Mouse (Mus musculus) hindbrain, embryonic 13.5 days (tissue): ENCODE results near the gene Krt80. TPM values are rescaled to one million over a fixed set of nuclear protein-coding genes. Genes with fewer than 3 reads are reported as not detected.
"Not testable (repeated sequence)": the region's sequence is repeated elsewhere in the genome, so short reads cannot be mapped to it uniquely, and the experiment has no call there.

Experiments
- ATAC-seq: fragments of 200-750 bp; cut with Nextera tagmentation; 2 replicates; pipeline ENCODE4 v1.8.0; 2017; ENCODE audit warnings: moderate TSS enrichment; ENCODE audit not compliant: low FRiP score
- H3K27ac ChIP-seq: fragments of 300-500 bp; sonication (generic); 2 replicates; pipeline ENCODE4 v1.5.1; 2015; ENCODE audit warnings: inconsistent platforms, mild to moderate bottlenecking, moderate library complexity
- H3K27me3 ChIP-seq: fragments of 300-500 bp; sonication (generic); 2 replicates; pipeline ENCODE4 v1.6.1; 2015; ENCODE audit warnings: mild to moderate bottlenecking, inconsistent platforms
- H3K36me3 ChIP-seq: fragments of 300-500 bp; sonication (generic); 2 replicates; pipeline ENCODE4 v1.6.1; 2015; ENCODE audit warnings: mild to moderate bottlenecking, inconsistent platforms
- H3K4me1 ChIP-seq: fragments of 300-500 bp; sonication (generic); replicated peaks from 2 replicates; pipeline ENCODE4 v1.6.1; 2015; ENCODE audit warnings: inconsistent platforms
- H3K4me2 ChIP-seq: fragments of 300-500 bp; sonication (generic); 2 replicates; pipeline ENCODE4 v1.6.1; 2015; ENCODE audit warnings: inconsistent platforms, mild to moderate bottlenecking, moderate library complexity
- H3K4me3 ChIP-seq: fragments of 300-500 bp; sonication (generic); 2 replicates; pipeline ENCODE4 v1.5.1; 2015; ENCODE audit warnings: mild to moderate bottlenecking, inconsistent platforms
- H3K9ac ChIP-seq: fragments of 300-500 bp; sonication (generic); 2 replicates; pipeline ENCODE4 v1.6.1; 2015; ENCODE audit warnings: mild to moderate bottlenecking, inconsistent platforms
- H3K9me3 ChIP-seq: fragments of 300-500 bp; sonication (generic); 2 replicates; pipeline ENCODE4 v1.6.1; 2016; ENCODE audit warnings: inconsistent platforms
- WGBS: fragments of 180-500 bp; shearing (Covaris S2); methylation state at CpG from one replicate; pipeline ENCODE4 v1.1.7; 2015; 5-methylcytosine and 5-hydroxymethylcytosine counted together
- polyA plus RNA-seq: library from polyadenylated mRNA; unstranded; fragments of >200 nt; fragmentation: Nextera tagmentation; extraction: Ambion mirVana; gene quantifications from 2 replicates; pipeline ENCODE4 v1.2.1, GENCODE M21; 2015

Krt80 gene
- polyA plus RNA-seq, 1 experiment from 2014 or later = 0.09 TPM

GRCm38 (mm10) chr15:101333648-101334047, 36.3 kb downstream of the Krt80 start:
- Histone ChIP-seq H3K4me1 (0 out of 2 replicates have a peak, but pooled peaks cover 6% of the 10 kb centered on the region), H3K27ac (no peak overlapping the region), H3K36me3 (no peaks in the 10 kb centered on the region), H3K27me3 (peaks cover 36% of the 10 kb centered on the region; the same call in 1 of the 2 replicates), H3K9ac (no peak overlapping the region), H3K9me3 (no peaks in the 10 kb centered on the region), H3K4me2 (no peak overlapping the region), H3K4me3 (no peak overlapping the region)
- WGBS = 70% methylated on average over 4 of the region's 4 CpGs
- no peak for ATAC-seq

GRCm38 (mm10) chr15:101333165-101333564, 36.8 kb downstream of the Krt80 start:
- Histone ChIP-seq H3K9ac (no peak overlapping the region), H3K9me3 (no peaks in the 10 kb centered on the region), H3K27ac (no peak overlapping the region), H3K4me2 (no peak overlapping the region), H3K36me3 (no peaks in the 10 kb centered on the region), H3K4me1 (0 out of 2 replicates have a peak, but pooled peaks cover 6% of the 10 kb centered on the region), H3K4me3 (no peak overlapping the region), H3K27me3 (peaks cover 31% of the 10 kb centered on the region; the same call in 1 of the 2 replicates)
- ATAC-seq = no peak
- WGBS = 30% methylated on average over 1 of the region's 1 CpGs

DNA sequence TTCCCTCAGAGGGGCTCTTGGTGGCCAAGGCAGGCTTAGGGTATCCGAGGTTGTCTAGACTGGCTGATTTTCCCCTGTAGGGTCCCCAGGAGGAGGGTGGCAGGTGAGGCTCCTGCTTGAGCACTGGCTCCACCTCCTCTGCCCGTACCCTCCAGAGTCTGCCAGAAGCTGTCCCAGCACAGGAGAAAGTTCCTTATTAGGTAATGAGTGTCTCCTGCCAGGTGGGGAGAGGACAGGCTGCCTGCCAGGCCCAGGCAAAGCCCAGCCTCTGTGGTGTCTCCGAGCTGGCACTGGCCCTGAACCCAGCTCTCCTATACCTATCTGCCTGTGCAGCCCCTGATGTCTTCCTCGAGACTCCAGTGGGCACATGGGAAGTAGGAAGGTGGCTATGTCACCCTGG, 37.6 kb downstream of the Krt80 start:
- Histone ChIP-seq H3K4me1 (0 out of 2 replicates have a peak, but pooled peaks cover 6% of the 10 kb centered on the region), H3K27me3 (peaks cover 25% of the 10 kb centered on the region; the same call in 1 of the 2 replicates), H3K9me3 (no peaks in the 10 kb centered on the region), H3K4me2 (no peak overlapping the region), H3K9ac (no peak overlapping the region), H3K4me3 (no peak overlapping the region), H3K27ac (no peak overlapping the region), H3K36me3 (no peaks in the 10 kb centered on the region)
- no peak for ATAC-seq
- 75% methylated on average over 4 of the region's 4 CpGs for WGBS

- ATAC-seq = no peak
- Histone ChIP-seq H3K27me3 (peaks cover 13% of the 10 kb centered on the region; the same call in 1 of the 2 replicates), H3K9ac (no peak overlapping the region), H3K36me3 (no peaks in the 10 kb centered on the region), H3K4me1 (0 out of 2 replicates have a peak, but pooled peaks cover 6% of the 10 kb centered on the region), H3K9me3 (no peaks in the 10 kb centered on the region), H3K4me3 (no peak overlapping the region), H3K27ac (no peak overlapping the region), H3K4me2 (no peak overlapping the region)
- WGBS = 96% methylated on average over 4 of the region's 4 CpGs
These were observed 38.9 kb downstream of the Krt80 start for GRCm38 (mm10) chr15:101331090-101331489.

DNA sequence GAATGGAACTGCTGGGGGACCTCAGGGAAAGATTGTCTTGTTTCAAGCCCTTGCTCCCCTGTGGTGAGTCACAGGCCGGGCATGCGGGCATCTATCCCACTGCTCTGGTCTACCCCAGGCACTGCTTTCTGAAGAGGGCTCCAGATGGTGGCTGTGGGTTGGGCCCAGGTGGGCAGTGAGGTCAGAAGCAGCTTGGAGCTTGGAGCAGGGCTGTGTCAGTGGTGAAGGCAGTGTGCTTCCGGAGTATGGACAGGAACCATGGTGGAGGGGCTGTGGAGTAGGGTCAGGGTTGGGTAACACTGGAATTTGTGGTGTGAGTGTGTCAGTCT, 40.4 kb downstream of the Krt80 start:
- Histone ChIP-seq H3K9me3 (no peaks in the 10 kb centered on the region), H3K27ac (no peak overlapping the region), H3K36me3 (no peaks in the 10 kb centered on the region), H3K4me1 (0 out of 2 replicates have a peak, but pooled peaks cover 6% of the 10 kb centered on the region), H3K4me2 (no peak overlapping the region), H3K9ac (no peak overlapping the region), H3K27me3 (0 out of 2 replicates have a peak, but pooled peaks cover 9% of the 10 kb centered on the region), H3K4me3 (no peak overlapping the region)
- ATAC-seq = no peak
- WGBS = 53% methylated on average over 3 of the region's 3 CpGs

DNA sequence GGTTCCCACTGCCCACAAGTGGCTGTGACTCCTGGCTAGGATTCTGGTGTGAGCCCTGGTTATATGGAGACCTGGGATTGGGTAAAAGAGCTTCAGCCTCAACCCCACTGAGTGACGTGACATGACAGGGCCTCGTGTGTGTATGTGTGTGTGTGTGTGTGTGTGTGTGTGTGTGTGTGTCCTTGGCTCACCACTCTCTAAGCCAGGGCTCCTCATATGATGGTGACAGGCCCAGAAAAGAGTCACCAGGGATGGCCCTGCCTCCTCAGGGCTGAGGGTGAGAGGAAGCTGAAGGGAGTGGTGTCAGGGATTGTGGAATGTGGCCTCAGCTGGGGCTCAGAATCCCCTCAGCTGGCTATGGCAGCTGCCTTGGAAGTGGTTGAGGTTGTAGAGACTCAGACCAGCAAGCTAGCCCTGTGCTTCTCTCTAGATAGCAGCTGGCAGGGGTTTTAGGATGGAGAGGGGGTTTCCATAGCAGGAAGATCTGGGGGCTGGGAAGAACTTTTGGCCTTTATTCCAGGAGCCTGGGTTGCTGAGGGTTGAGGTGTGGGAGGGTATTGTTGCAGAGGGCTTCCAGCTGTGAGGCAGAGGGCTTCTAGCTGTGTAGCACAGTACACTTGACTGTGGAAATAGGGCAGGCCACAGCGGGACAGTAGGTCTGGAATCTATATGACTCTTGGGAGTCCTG, 40.9 kb downstream of the Krt80 start:
- H3K9me3 ChIP-seq = no peaks in the 10 kb centered on the region
- H3K27me3 ChIP-seq = 0 out of 2 replicates have a peak, but pooled peaks cover 6% of the 10 kb centered on the region
- no peak overlapping the region for H3K4me3 ChIP-seq
- no peak overlapping the region for H3K9ac ChIP-seq
- H3K4me2 ChIP-seq = no peak overlapping the region
- H3K27ac ChIP-seq = no peak overlapping the region
- ATAC-seq = no peak
- no peaks in the 10 kb centered on the region for H3K36me3 ChIP-seq
- 0 out of 2 replicates have a peak, but pooled peaks cover 6% of the 10 kb centered on the region for H3K4me1 ChIP-seq
- WGBS = 57% methylated on average over 3 of the region's 3 CpGs

DNA sequence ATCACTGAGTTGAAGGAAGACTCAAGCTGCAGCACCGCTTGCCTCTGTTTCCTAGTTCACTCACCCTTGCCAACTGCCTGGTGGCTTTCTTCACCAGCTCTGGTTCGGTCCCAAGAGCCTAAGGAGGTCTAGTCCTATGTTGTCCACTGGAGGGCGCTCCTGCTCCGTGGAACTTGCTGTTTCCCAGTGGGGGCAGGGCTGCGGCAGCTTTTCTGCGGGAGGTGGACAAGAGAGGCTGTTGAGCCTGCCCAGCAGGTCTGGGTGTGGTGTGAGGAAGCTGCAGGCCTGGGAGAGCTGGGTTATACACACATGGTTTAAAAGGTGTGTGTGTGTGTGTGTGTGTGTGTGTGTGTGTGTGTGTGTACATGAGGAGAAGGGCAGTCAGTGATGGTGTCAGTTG, 42.7 kb downstream of the Krt80 start:
- H3K4me3 ChIP-seq = no peak overlapping the region
- H3K27ac ChIP-seq = no peak overlapping the region
- H3K4me1 ChIP-seq = 0 out of 2 replicates have a peak, but pooled peaks cover 6% of the 10 kb centered on the region
- no peak overlapping the region for H3K9ac ChIP-seq
- H3K27me3 ChIP-seq = 0 out of 2 replicates have a peak, but pooled peaks cover 9% of the 10 kb centered on the region
- H3K9me3 ChIP-seq = no peaks in the 10 kb centered on the region
- H3K36me3 ChIP-seq = no peaks in the 10 kb centered on the region
- H3K4me2 ChIP-seq = no peak overlapping the region
- WGBS = 9% methylated on average over 6 of the region's 6 CpGs
- ATAC-seq = 0 out of 2 replicates have a peak, but pooled peaks have one; percentile 24

DNA sequence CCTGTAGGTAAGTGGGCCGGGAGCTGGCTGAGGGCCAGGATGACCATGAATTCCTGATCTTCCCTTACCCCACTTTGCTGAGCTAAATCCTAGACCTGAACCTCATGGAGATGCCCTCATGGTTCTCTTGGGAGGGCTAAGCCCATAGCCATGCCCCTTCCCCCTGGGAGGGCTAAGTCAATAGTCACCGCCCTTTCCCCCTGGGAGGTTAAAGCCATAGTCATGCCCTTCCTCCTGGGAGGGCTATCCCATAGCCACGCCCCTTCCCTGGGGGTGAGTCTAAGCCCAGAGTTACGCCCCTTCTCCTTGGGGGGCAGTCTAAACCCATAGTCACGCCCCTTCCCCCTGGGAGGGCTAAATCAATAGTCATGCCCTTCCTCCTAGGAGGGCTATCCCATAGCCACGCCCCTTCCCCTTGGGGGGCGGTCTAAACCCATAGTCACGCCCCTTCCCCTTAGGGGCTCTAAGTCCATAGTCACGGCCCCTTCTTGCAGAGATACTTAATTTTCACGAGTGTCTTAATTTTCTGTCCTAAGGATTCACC, 43.9 kb downstream of the Krt80 start:
- no peak for ATAC-seq
- Histone ChIP-seq H3K4me1 (0 out of 2 replicates have a peak, but pooled peaks cover 6% of the 10 kb centered on the region), H3K36me3 (no peaks in the 10 kb centered on the region), H3K27ac (no peak overlapping the region), H3K27me3 (0 out of 2 replicates have a peak, but pooled peaks cover 8% of the 10 kb centered on the region), H3K9me3 (no peaks in the 10 kb centered on the region), H3K9ac (no peak overlapping the region), H3K4me2 (no peak overlapping the region), H3K4me3 (no peak overlapping the region)
- WGBS = 45% methylated on average over 10 of the region's 10 CpGs

- not testable (repeated sequence) for H3K9me3 ChIP-seq, H3K4me3 ChIP-seq, H3K9ac ChIP-seq, H3K27me3 ChIP-seq, ATAC-seq, H3K4me1 ChIP-seq, H3K27ac ChIP-seq, H3K36me3 ChIP-seq, H3K4me2 ChIP-seq
These were observed 45.6 kb downstream of the Krt80 start for GRCm38 (mm10) chr15:101324409-101324808.

GRCm38 (mm10) chr15:101323511-101323910, 46.5 kb downstream of the Krt80 start:
- H3K4me1 ChIP-seq = peaks cover 6% of the 10 kb centered on the region; the same call in 1 of the 2 replicates
- H3K27me3 ChIP-seq = 0 out of 2 replicates have a peak, but pooled peaks cover 8% of the 10 kb centered on the region
- ATAC-seq = no peak
- no peaks in the 10 kb centered on the region for H3K36me3 ChIP-seq
- no peak overlapping the region for H3K27ac ChIP-seq
- H3K4me3 ChIP-seq = no peak overlapping the region
- WGBS = 93% methylated on average over 5 of the region's 5 CpGs
- H3K4me2 ChIP-seq = no peak overlapping the region
- no peaks in the 10 kb centered on the region for H3K9me3 ChIP-seq
- no peak overlapping the region for H3K9ac ChIP-seq

GRCm38 (mm10) chr15:101322640-101323039, 47.3 kb downstream of the Krt80 start:
- Histone ChIP-seq H3K4me2 (no peak overlapping the region), H3K9me3 (no peaks in the 10 kb centered on the region), H3K4me1 (peaks cover 6% of the 10 kb centered on the region; the same call in 1 of the 2 replicates), H3K9ac (no peak overlapping the region), H3K27me3 (peaks cover 11% of the 10 kb centered on the region; the same call in 1 of the 2 replicates), H3K27ac (no peak overlapping the region), H3K36me3 (no peaks in the 10 kb centered on the region), H3K4me3 (no peak overlapping the region)
- ATAC-seq = no peak
- 85% methylated on average over 7 of the region's 7 CpGs for WGBS

- Histone ChIP-seq H3K4me3 (no peak overlapping the region), H3K36me3 (no peaks in the 10 kb centered on the region), H3K9ac (no peak overlapping the region), H3K4me2 (no peak overlapping the region), H3K27me3 (peaks cover 16% of the 10 kb centered on the region), H3K27ac (no peak overlapping the region), H3K9me3 (no peaks in the 10 kb centered on the region), H3K4me1 (peaks cover 6% of the 10 kb centered on the region; the same call in 1 of the 2 replicates)
- 87% methylated on average over 5 of the region's 5 CpGs for WGBS
- no peak for ATAC-seq
These were observed 47.9 kb downstream of the Krt80 start for GRCm38 (mm10) chr15:101322106-101322505.
